Mouse (Mus musculus) liver, adult 2 months (tissue): ENCODE measurements around the gene Usp39. TPM values are rescaled to one million over a fixed set of nuclear protein-coding genes. Genes with fewer than 3 reads are reported as not detected.

Experiments
- DNase-seq: peaks from one replicate; pipeline ENCODE4 v3.0.0-alpha.2; 2011; ENCODE audit warnings: low read depth, low spot score; ENCODE audit errors: extremely low read depth
- H3K27ac ChIP-seq: fragments of 200-500 bp; replicated peaks from 2 replicates; pipeline ENCODE4 v1.5.1; 2012; ENCODE audit warnings: low read depth, mild to moderate bottlenecking, control low read depth, inconsistent platforms, low read length; ENCODE audit not compliant: insufficient read depth
- H3K27me3 ChIP-seq: fragments of 200-500 bp; 2 replicates; pipeline ENCODE4 v1.6.1; 2012; ENCODE audit warnings: mild to moderate bottlenecking, moderate library complexity, low read length, inconsistent platforms; ENCODE audit not compliant: control insufficient read depth, insufficient read depth
- H3K36me3 ChIP-seq: fragments of 200-500 bp; 2 replicates; pipeline ENCODE4 v1.6.1; 2012; ENCODE audit warnings: low read length, inconsistent platforms; ENCODE audit not compliant: control insufficient read depth, insufficient read depth
- H3K4me1 ChIP-seq: fragments of 200-500 bp; 2 replicates; pipeline ENCODE4 v1.6.1; 2011; ENCODE audit warnings: low read length; ENCODE audit not compliant: control insufficient read depth, insufficient read depth
- H3K4me3 ChIP-seq: fragments of 200-500 bp; 2 replicates; pipeline ENCODE4 v1.5.1; 2011; ENCODE audit warnings: low read depth, mild to moderate bottlenecking, control low read depth, low read length, moderate library complexity; ENCODE audit not compliant: insufficient read depth
- H3K79me2 ChIP-seq: fragments of 200-500 bp; 2 replicates; pipeline ENCODE4 v1.6.1; 2012; ENCODE audit warnings: inconsistent platforms, mild to moderate bottlenecking, low read length, moderate library complexity; ENCODE audit not compliant: control insufficient read depth, insufficient read depth
- H3K9ac ChIP-seq: fragments of 200-500 bp; 2 replicates; pipeline ENCODE4 v1.6.1; 2012; ENCODE audit warnings: low read depth, mild to moderate bottlenecking, control low read depth, inconsistent platforms, low read length
- CTCF ChIP-seq: fragments of 200-500 bp; IDR thresholded peaks from 2 replicates; pipeline ENCODE4 v1.5.1; 2011; ENCODE audit warnings: low read depth, low read length, control low read depth
- POLR2A ChIP-seq: fragments of 200-500 bp; IDR thresholded peaks from 2 replicates; pipeline ENCODE4 v1.6.1; 2011; ENCODE audit warnings: low read length, control low read depth; ENCODE audit not compliant: insufficient read depth; ENCODE audit errors: extremely low read depth
- WGBS: fragments of 180-500 bp; shearing (Covaris S2); methylation state at CpG from one replicate; pipeline ENCODE4 v1.1.7; 2018; 5-methylcytosine and 5-hydroxymethylcytosine counted together
- polyA plus RNA-seq: library from polyadenylated mRNA; depleted of rRNA; stranded (reverse); fragments of >200 nt; gene quantifications from 2 replicates; pipeline ENCODE4 v1.2.3, GENCODE M21; 2012
- total RNA-seq: library from RNA; depleted of rRNA; stranded (reverse); fragments of >200 nt; gene quantifications from 2 replicates; pipeline ENCODE4 v1.2.3, GENCODE M21; 2014

The Usp39 gene
- total and polyA plus RNA-seq, 2 experiments: 10.5 to 15.2 TPM

- 40% methylated on average over 10 of the region's 10 CpGs for WGBS
- Histone ChIP-seq H3K27ac (no peak overlapping the region), H3K79me2 (peaks cover 3% of the 10 kb centered on the region; the same call in 1 of the 2 replicates), H3K27me3 (no peaks in the 10 kb centered on the region), H3K9ac (0 out of 2 replicates have a peak overlapping the region, but pooled peaks have one; percentile 13), H3K36me3 (peaks cover 21% of the 10 kb centered on the region), H3K4me3 (no peak overlapping the region), H3K4me1 (peaks cover 32% of the 10 kb centered on the region)
- TF ChIP-seq POLR2A (no peak), CTCF (no peak)
- no peak for DNase-seq
These were observed 13.2 kb upstream of the Usp39 start for GRCm38 (mm10) chr6:72358086-72358764.

GRCm38 (mm10) chr6:72357164-72358079 is 12.4 kb upstream of the Usp39 start:
- H3K27me3 ChIP-seq: no peaks in the 10 kb centered on the region
- TF ChIP-seq CTCF (no peak), POLR2A (no peak)
- H3K9ac ChIP-seq: 0 out of 2 replicates have a peak overlapping the region, but pooled peaks have one; percentile 13
- H3K36me3 ChIP-seq: peaks cover 21% of the 10 kb centered on the region
- H3K79me2 ChIP-seq: peaks cover 3% of the 10 kb centered on the region; the same call in 1 of the 2 replicates
- peaks cover 36% of the 10 kb centered on the region for H3K4me1 ChIP-seq
- 30% methylated on average over 5 of the region's 5 CpGs for WGBS
- no peak overlapping the region; the same call in 1 of the 2 replicates for H3K27ac ChIP-seq
- H3K4me3 ChIP-seq: no peak overlapping the region
- DNase-seq: no peak

GRCm38 (mm10) chr6:72356001-72356532 is 11.1 kb upstream of the Usp39 start:
- Histone ChIP-seq H3K79me2 (no peaks in the 10 kb centered on the region; the same call in 1 of the 2 replicates), H3K4me3 (peak overlapping the region; percentile 88), H3K27ac (peak overlapping the region; percentile 94), H3K9ac (peak overlapping the region; percentile 90), H3K4me1 (peaks cover 36% of the 10 kb centered on the region), H3K27me3 (no peaks in the 10 kb centered on the region), H3K36me3 (peaks cover 21% of the 10 kb centered on the region)
- WGBS: 18% methylated on average over 8 of the region's 8 CpGs
- TF ChIP-seq POLR2A: no peak
- TF ChIP-seq CTCF: no peak
- peak; percentile 79 for DNase-seq

GRCm38 (mm10) chr6:72355066-72355911 is 10.3 kb upstream of the Usp39 start, which contains the start of gene Tmem150a:
TSS of gene Tmem150a (plus strand) at chr6:72355447.
- peak; percentile 82 for DNase-seq
- H3K79me2 ChIP-seq: no peaks in the 10 kb centered on the region; the same call in 1 of the 2 replicates
- H3K27me3 ChIP-seq: no peaks in the 10 kb centered on the region
- H3K27ac ChIP-seq: peak within 1 kb of the TSS; percentile 100
- under 1% methylated on average over 71 of the region's 71 CpGs for WGBS
- peaks cover 22% of the 10 kb centered on the region for H3K36me3 ChIP-seq
- H3K4me3 ChIP-seq: peak within 1 kb of the TSS; percentile 88
- peak; percentile 40 for TF ChIP-seq CTCF
- peak; percentile 81 for TF ChIP-seq POLR2A
- peaks cover 35% of the 10 kb centered on the region for H3K4me1 ChIP-seq
- H3K9ac ChIP-seq: peak within 1 kb of the TSS; percentile 90

GRCm38 (mm10) chr6:72354025-72354424 is 9.0 kb upstream of the Usp39 start:
- peak; percentile 89 for DNase-seq
- peaks cover 4% of the 10 kb centered on the region; the same call in 1 of the 2 replicates for H3K79me2 ChIP-seq
- no peak for TF ChIP-seq POLR2A
- TF ChIP-seq CTCF: no peak
- H3K4me3 ChIP-seq: no peak overlapping the region
- peak overlapping the region; percentile 100 for H3K27ac ChIP-seq
- no peaks in the 10 kb centered on the region for H3K27me3 ChIP-seq
- H3K36me3 ChIP-seq: peaks cover 21% of the 10 kb centered on the region
- no peak overlapping the region for H3K9ac ChIP-seq
- WGBS: 19% methylated on average over 1 of the region's 1 CpGs
- peaks cover 34% of the 10 kb centered on the region for H3K4me1 ChIP-seq
